Mouse (Mus musculus) forebrain, embryonic 14.5 days (tissue): ENCODE results near the gene Cdk16. TPM values are rescaled to one million over a fixed set of nuclear protein-coding genes. Genes with fewer than 3 reads are reported as not detected.

Experiments used
- ATAC-seq: fragments of 200-750 bp; cut with Nextera tagmentation; 2 replicates; pipeline ENCODE4 v1.8.0; 2017; ENCODE audit warnings: mild to moderate bottlenecking, moderate library complexity
- DNase-seq: peaks from one replicate; pipeline ENCODE4 v3.0.0-alpha.2; 2015; ENCODE audit warnings: low spot score
- H3K27ac ChIP-seq: fragments of 300-500 bp; sonication (generic); 2 replicates; pipeline ENCODE4 v1.5.1; 2014; ENCODE audit warnings: low read depth, mild to moderate bottlenecking, control low read depth, low read length, moderate library complexity
- H3K27me3 ChIP-seq: fragments of 300-500 bp; sonication (generic); replicated peaks from 2 replicates; pipeline ENCODE4 v1.6.1; 2014; ENCODE audit warnings: low read length, control low read depth, mixed read lengths; ENCODE audit not compliant: control insufficient read depth, insufficient read depth
- H3K36me3 ChIP-seq: fragments of 300-500 bp; sonication (generic); 2 replicates; pipeline ENCODE4 v1.6.1; 2014; ENCODE audit warnings: low read length, control low read depth; ENCODE audit not compliant: control insufficient read depth, insufficient read depth
- H3K4me1 ChIP-seq: fragments of 300-500 bp; sonication (generic); 2 replicates; pipeline ENCODE4 v1.6.1; 2014; ENCODE audit warnings: antibody characterized with exemption, low read length, control low read depth; ENCODE audit not compliant: control insufficient read depth, insufficient read depth
- H3K4me2 ChIP-seq: fragments of 300-500 bp; sonication (generic); 2 replicates; pipeline ENCODE4 v1.6.1; 2014; ENCODE audit warnings: mild to moderate bottlenecking, control low read depth, low read length
- H3K4me3 ChIP-seq: fragments of 300-500 bp; sonication (generic); 2 replicates; pipeline ENCODE4 v1.5.1; 2014; ENCODE audit warnings: low read depth, low read length, control low read depth
- H3K9ac ChIP-seq: fragments of 300-500 bp; sonication (generic); 2 replicates; pipeline ENCODE4 v1.6.1; 2014; ENCODE audit warnings: mild to moderate bottlenecking, low read length, control low read depth, moderate library complexity
- H3K9me3 ChIP-seq: fragments of 300-500 bp; sonication (generic); replicated peaks from 2 replicates; pipeline ENCODE4 v1.6.1; 2016; ENCODE audit warnings: low read length, control low read depth, mixed read lengths; ENCODE audit not compliant: control insufficient read depth
- WGBS: fragments of 180-500 bp; shearing (Covaris S2); extraction: QIAGEN DNeasy Blood & Tissue Kit; methylation state at CpG from one replicate; pipeline ENCODE4 v1.1.7; 2014; 5-methylcytosine and 5-hydroxymethylcytosine counted together
- polyA plus RNA-seq: library from polyadenylated mRNA; unstranded; fragments of >200 nt; fragmentation: Nextera tagmentation; extraction: Ambion mirVana; gene quantifications from 2 replicates; pipeline ENCODE4 v1.2.1, GENCODE M21; 2014

Cdk16 gene
- 87.2 and 90.7 TPM in 2 replicates for polyA plus RNA-seq

GRCm38 (mm10) chrX:20687519-20688067 lies at the start of gene Cdk16:
Gene Cdk16, plus strand, starts transcription at chrX:20687954.
- 0 out of 2 replicates have a peak, but pooled peaks cover 6% of the 10 kb centered on the region for H3K4me1 ChIP-seq
- peak within 1 kb of the TSS; percentile 63 for H3K4me2 ChIP-seq
- H3K9ac ChIP-seq, result peak within 1 kb of the TSS; percentile 80
- peaks cover 13% of the 10 kb centered on the region for H3K36me3 ChIP-seq
- peak within 1 kb of the TSS; percentile 96 for H3K27ac ChIP-seq
- WGBS, result 39% methylated on average over 16 of the region's 16 CpGs
- DNase-seq (peak; percentile 97), ATAC-seq (peak; percentile 94)
- peak within 1 kb of the TSS; percentile 62 for H3K4me3 ChIP-seq
- H3K27me3 ChIP-seq, result no peaks in the 10 kb centered on the region
- no peaks in the 10 kb centered on the region for H3K9me3 ChIP-seq

- Histone ChIP-seq H3K9ac (no peak overlapping the region), H3K4me3 (no peak overlapping the region), H3K9me3 (no peaks in the 10 kb centered on the region), H3K4me2 (no peak overlapping the region), H3K36me3 (peaks cover 57% of the 10 kb centered on the region), H3K27me3 (no peaks in the 10 kb centered on the region), H3K4me1 (no peaks in the 10 kb centered on the region), H3K27ac (no peak overlapping the region)
- ATAC-seq (no peak), DNase-seq (no peak)
- 96% methylated on average over 2 of the region's 2 CpGs for WGBS
Observed at GRCm38 (mm10) chrX:20638141-20638540, 49.6 kb upstream of the Cdk16 start.

GRCm38 (mm10) chrX:20644780-20645179 lies 43.0 kb upstream of the Cdk16 start:
- ATAC-seq (no peak), DNase-seq (no peak)
- Histone ChIP-seq H3K4me1 (no peaks in the 10 kb centered on the region), H3K27me3 (no peaks in the 10 kb centered on the region), H3K4me2 (no peak overlapping the region), H3K27ac (no peak overlapping the region), H3K9me3 (no peaks in the 10 kb centered on the region), H3K36me3 (peaks cover 83% of the 10 kb centered on the region), H3K4me3 (no peak overlapping the region), H3K9ac (no peak overlapping the region)
- 83% methylated on average over 5 of the region's 5 CpGs for WGBS

- Histone ChIP-seq H3K36me3 (no peaks in the 10 kb centered on the region), H3K4me3 (peak overlapping the region; percentile 39; the same call in 1 of the 2 replicates), H3K4me2 (peak overlapping the region; percentile 69), H3K4me1 (no peaks in the 10 kb centered on the region), H3K9ac (no peak overlapping the region), H3K27ac (no peak overlapping the region), H3K9me3 (no peaks in the 10 kb centered on the region), H3K27me3 (no peaks in the 10 kb centered on the region)
- DNase-seq (no peak), ATAC-seq (no peak)
- WGBS, result 38% methylated on average over 5 of the region's 5 CpGs
Observed at GRCm38 (mm10) chrX:20657593-20657992, 30.2 kb upstream of the Cdk16 start.

- no peaks in the 10 kb centered on the region for H3K36me3 ChIP-seq
- peak; percentile 95 for DNase-seq
- 27% methylated on average over 27 of the region's 27 CpGs for WGBS
- H3K9me3 ChIP-seq, result no peaks in the 10 kb centered on the region
- peak within 1 kb of the TSS; percentile 30; the same call in 1 of the 2 replicates for H3K9ac ChIP-seq
- peak within 1 kb of the TSS; percentile 39 for H3K4me3 ChIP-seq
- H3K27ac ChIP-seq, result no peak within 1 kb of the TSS; the same call in 1 of the 2 replicates
- no peaks in the 10 kb centered on the region for H3K27me3 ChIP-seq
- ATAC-seq, result peak; percentile 83
- peak within 1 kb of the TSS; percentile 69 for H3K4me2 ChIP-seq
- no peaks in the 10 kb centered on the region for H3K4me1 ChIP-seq
Observed at GRCm38 (mm10) chrX:20658026-20658652, 29.6 kb upstream of the Cdk16 start, which contains the start of gene Uba1. Gene Uba1, plus strand, starts transcription at chrX:20658326.

- 27% methylated on average over 24 of the region's 24 CpGs for WGBS
- Histone ChIP-seq H3K9me3 (no peaks in the 10 kb centered on the region), H3K9ac (peak overlapping the region; percentile 30; the same call in 1 of the 2 replicates), H3K4me3 (peak overlapping the region; percentile 39), H3K27ac (no peak overlapping the region), H3K27me3 (no peaks in the 10 kb centered on the region), H3K4me1 (no peaks in the 10 kb centered on the region), H3K36me3 (no peaks in the 10 kb centered on the region), H3K4me2 (peak overlapping the region; percentile 69)
- DNase-seq (peak; percentile 2), ATAC-seq (no peak)
Observed at GRCm38 (mm10) chrX:20658891-20659406, 28.8 kb upstream of the Cdk16 start.

GRCm38 (mm10) chrX:20662317-20662715 lies 25.4 kb upstream of the Cdk16 start:
- H3K9me3 ChIP-seq, result no peaks in the 10 kb centered on the region
- DNase-seq (peak; percentile 77), ATAC-seq (peak; percentile 75)
- H3K4me1 ChIP-seq, result 0 out of 2 replicates have a peak, but pooled peaks cover 5% of the 10 kb centered on the region
- no peaks in the 10 kb centered on the region for H3K27me3 ChIP-seq
- peak overlapping the region; percentile 58 for H3K4me3 ChIP-seq
- no peak overlapping the region for H3K9ac ChIP-seq
- peak overlapping the region; percentile 85 for H3K27ac ChIP-seq
- peak overlapping the region; percentile 28; the same call in 1 of the 2 replicates for H3K4me2 ChIP-seq
- WGBS, result 35% methylated on average over 5 of the region's 5 CpGs
- peaks cover 1% of the 10 kb centered on the region; the same call in 1 of the 2 replicates for H3K36me3 ChIP-seq

GRCm38 (mm10) chrX:20662716-20663443 lies 24.9 kb upstream of the Cdk16 start:
- H3K36me3 ChIP-seq, result peaks cover 7% of the 10 kb centered on the region; the same call in 1 of the 2 replicates
- H3K9me3 ChIP-seq, result no peaks in the 10 kb centered on the region
- no peaks in the 10 kb centered on the region for H3K27me3 ChIP-seq
- H3K4me3 ChIP-seq, result peak overlapping the region; percentile 58
- H3K4me1 ChIP-seq, result 0 out of 2 replicates have a peak, but pooled peaks cover 5% of the 10 kb centered on the region
- peak overlapping the region; percentile 59 for H3K4me2 ChIP-seq
- ATAC-seq (peak; percentile 91), DNase-seq (peak; percentile 96)
- WGBS, result 28% methylated on average over 26 of the region's 28 CpGs
- peak overlapping the region; percentile 79 for H3K9ac ChIP-seq
- H3K27ac ChIP-seq, result peak overlapping the region; percentile 85
